Mouse (Mus musculus) embryonic facial prominence, embryonic 10.5 days (tissue): ENCODE measurements around the gene B3gnt6. TPM values are rescaled to one million over a fixed set of nuclear protein-coding genes. Genes with fewer than 3 reads are reported as not detected.

Source experiments
- polyA plus RNA-seq: library from polyadenylated mRNA; unstranded; fragments of >200 nt; fragmentation: Nextera tagmentation; extraction: Ambion mirVana; gene quantifications from 2 replicates; pipeline ENCODE4 v1.2.1, GENCODE M21; 2016

Gene B3gnt6
- polyA plus RNA-seq, 1 experiment from 2014 or later, result not detected

Other genes with a start within 250 kb of the B3gnt6 start
- 20.4 and 21.8 TPM in 2 replicates for gene Myo7a, start 80.0 kb downstream of the B3gnt6 start, polyA plus RNA-seq
- gene Omp, start 54.0 kb downstream of the B3gnt6 start, polyA plus RNA-seq, result 0.18 TPM in 1 of 2 replicates, not detected in the other
- 4.7 and 5.1 TPM in 2 replicates for gene Capn5, start 21.2 kb downstream of the B3gnt6 start, polyA plus RNA-seq
- gene Acer3, start 121.7 kb upstream of the B3gnt6 start, polyA plus RNA-seq, result 18.0 and 21.3 TPM in 2 replicates
- gene Tsku, start 161.8 kb upstream of the B3gnt6 start, polyA plus RNA-seq, result 9.7 and 10.9 TPM in 2 replicates
- not detected in 2 replicates for gene Gucy2d, start 240.9 kb upstream of the B3gnt6 start, polyA plus RNA-seq